Mouse (Mus musculus) testis, postnatal 14 days (tissue): Measurements from ENCODE around the gene Cytip.
A peak's percentile ranks its signal among the peaks of the same experiment; 100 is the strongest.
"Not testable (repeated sequence)": the region's sequence is repeated elsewhere in the genome, so short reads cannot be mapped to it uniquely, and the experiment has no call there.

Experiments used
- DNase-seq: peaks from one replicate; pipeline ENCODE4 v3.0.0; 2021; ENCODE audit warnings: low spot score

Cytip gene

GRCm38 (mm10) chr2:58161813-58162212, 33.5 kb downstream of the Cytip start:
- DNase-seq: no peak

GRCm38 (mm10) chr2:58160541-58161307, 34.6 kb downstream of the Cytip start:
- DNase-seq: no peak

- peak; percentile 76 for DNase-seq
Observed at GRCm38 (mm10) chr2:58159880-58160279, 35.5 kb downstream of the Cytip start.

DNA sequence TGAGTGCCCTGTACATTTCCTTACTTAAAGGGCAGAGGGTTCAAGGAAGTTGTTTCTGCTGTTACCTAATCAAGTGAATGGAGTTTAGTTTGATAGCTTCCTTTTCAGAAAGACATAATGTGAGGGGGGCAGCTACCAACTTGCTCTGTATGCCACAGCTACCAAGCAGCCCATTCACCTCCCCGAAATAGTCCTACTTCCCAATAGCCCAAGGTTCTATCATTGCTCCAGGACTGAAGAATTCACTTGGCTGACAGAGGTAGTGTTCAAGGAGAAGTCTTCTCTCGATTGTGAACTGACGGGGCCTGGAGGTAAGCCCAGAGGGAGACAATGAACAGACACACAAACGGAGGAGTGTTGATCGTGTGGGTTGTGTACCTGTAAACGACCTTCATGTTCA, 36.2 kb downstream of the Cytip start:
- no peak for DNase-seq

DNA sequence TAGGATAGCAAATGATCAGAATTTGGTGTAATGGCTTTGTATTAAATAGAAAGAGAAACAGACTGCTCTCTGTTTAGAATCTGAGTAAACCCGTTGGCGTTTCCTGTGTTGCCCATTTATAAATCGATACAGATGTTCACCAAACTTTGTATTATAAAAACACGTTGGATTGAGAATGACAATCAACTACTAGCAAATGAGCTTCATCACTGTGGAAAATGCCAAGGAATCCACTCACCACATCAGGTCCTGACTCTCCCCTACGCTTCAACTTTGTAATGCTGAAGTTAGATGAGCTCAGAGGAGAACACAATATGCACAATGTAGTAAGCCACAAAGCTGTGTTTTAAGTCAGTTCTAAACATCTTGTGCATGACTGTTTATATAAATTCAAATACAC, 36.8 kb downstream of the Cytip start:
- DNase-seq: no peak

GRCm38 (mm10) chr2:58158107-58158506, 37.2 kb downstream of the Cytip start:
- DNase-seq: no peak

DNA sequence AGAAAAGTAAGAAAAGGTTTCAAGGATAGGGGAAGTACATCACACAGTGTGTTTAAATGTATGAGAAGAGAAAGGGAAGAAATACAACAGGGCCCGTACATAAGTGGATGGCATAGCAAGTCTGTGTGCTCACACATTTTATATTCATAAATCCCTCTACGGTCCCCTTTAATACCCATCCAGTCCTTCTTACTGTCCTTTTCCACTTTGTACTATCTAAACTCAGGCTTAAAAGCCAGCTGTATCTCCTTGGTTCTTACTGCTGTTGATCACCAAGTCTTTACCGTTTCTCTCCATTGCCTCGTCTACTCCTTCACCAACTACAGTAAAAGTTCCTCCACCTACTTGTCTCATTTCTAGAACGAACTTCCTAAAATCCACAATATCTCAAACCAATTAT, 37.9 kb downstream of the Cytip start:
- DNase-seq: no peak

DNA sequence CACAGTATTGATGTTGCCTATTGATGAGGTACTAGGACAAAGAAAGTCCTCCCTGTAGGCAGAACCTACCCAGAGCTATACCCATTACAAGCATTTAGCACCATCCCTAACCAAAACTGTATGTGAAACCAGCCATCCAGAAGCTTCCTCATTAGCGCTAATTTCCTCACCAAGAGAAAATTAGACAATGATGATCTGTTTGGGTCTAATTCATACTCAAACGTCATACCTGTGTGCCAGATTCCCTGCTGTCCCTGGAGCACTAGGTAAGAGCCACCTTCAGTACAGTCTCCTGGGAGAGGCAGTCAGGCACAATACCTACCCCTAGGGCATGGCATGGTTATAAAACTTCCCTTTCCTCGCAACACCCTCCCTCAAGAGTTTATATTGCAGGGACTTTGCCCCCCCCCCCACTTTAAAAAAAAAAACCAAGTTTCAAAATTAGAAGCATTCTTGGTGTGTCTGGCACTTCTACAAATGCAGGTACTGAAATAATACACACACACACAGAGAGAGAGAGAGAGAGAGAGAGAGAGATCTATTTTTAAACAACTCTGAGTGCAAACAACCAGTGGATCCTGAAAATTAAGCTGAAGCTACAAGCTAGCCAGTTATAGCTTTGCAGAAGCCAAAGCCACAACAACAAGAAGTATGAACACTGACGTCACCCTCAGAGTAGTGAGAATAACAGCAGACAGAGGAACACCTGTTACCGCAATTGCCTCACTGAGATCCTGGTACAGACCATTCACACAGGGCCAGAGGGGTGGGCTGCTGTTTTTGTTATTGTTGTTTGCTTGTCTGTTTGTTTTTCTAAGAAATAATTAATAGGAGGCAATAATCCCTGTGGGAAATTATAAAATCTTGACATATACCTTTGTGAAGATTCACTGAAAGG, 38.6 kb downstream of the Cytip start:
- no peak for DNase-seq

- DNase-seq: peak; percentile 8
Observed at GRCm38 (mm10) chr2:58156108-58156415, 39.3 kb downstream of the Cytip start.

GRCm38 (mm10) chr2:58155271-58156107, 39.8 kb downstream of the Cytip start:
- no peak for DNase-seq

DNA sequence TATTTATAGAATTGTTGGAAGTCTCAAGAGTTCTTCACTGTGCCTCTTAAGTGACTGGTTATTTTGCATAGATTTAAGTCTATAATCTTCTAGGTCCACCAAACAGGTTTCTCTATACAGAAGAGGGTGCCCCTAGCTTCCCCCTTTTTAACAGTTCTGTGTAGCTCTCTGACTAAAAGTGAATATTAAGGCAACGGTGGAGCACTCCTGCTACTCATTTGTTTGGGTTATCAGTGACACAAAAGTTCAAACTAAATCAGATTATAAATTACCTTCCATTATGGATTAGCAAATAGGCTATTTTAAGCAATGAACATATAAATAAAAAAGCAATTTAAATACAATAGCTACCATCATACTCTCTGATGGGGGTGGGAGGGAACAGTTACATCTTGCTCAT, 40.8 kb downstream of the Cytip start:
- DNase-seq: no peak

DNA sequence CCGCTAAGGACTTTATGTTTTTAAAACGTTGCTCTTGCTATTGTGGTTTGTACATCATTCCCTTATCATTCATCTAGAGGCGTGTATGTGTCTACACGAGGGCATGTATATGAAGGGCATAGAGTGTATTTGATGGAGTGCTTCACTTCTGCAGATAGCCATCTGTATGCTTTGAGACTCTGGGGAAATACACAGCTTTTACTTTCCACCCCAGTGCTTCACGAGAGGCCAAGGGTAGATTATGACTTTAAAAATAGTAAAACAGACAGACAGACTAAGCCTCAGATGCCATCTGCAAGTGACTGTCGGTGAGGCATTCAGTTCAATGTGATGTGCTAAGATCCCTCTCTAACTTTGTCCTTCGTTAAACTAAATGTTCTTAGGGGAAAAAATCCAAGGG, 41.6 kb downstream of the Cytip start:
- no peak for DNase-seq

- no peak for DNase-seq
Observed at GRCm38 (mm10) chr2:58149983-58150405, 45.3 kb downstream of the Cytip start.

DNA sequence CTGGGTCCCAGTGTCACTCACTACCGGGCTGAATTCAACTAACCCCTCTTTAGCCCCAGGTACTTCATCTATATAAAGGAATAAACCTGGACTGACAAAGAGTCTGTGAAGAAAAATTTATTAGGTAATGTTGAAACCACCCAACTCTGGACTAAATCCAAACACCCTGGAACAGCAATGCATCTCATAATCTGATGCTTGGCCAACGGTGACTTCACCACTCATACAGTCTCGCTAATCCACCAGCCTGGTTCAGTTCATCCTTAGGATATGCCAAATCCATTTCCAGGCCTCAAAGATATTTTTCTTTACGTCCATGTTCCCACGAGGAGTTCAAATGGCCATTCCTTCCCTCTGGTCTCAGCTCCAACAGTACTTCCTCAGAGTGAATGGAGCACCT, 48.8 kb downstream of the Cytip start:
- no peak for DNase-seq

DNA sequence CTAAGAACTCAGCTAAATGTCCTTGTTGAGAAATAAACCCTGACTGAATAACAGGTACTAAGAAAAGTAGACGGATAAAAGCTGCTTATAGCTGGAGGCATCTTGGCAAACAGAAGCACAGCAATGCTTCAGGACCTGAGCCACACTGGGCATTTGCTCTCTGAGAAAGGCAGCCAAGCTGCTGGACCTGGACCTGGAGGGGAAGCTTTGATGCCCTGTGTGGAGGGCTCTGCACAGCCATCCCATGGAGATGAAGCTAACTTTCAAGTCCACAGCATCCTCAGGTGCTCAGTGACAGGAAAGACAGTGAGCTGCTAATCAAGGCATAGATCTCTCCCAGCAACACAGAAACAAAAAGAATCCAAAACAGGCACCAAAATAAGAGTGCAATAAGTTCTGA, 54.8 kb downstream of the Cytip start:
- no peak for DNase-seq

- no peak for DNase-seq
Observed at GRCm38 (mm10) chr2:58138611-58139010, 56.7 kb downstream of the Cytip start.

DNA sequence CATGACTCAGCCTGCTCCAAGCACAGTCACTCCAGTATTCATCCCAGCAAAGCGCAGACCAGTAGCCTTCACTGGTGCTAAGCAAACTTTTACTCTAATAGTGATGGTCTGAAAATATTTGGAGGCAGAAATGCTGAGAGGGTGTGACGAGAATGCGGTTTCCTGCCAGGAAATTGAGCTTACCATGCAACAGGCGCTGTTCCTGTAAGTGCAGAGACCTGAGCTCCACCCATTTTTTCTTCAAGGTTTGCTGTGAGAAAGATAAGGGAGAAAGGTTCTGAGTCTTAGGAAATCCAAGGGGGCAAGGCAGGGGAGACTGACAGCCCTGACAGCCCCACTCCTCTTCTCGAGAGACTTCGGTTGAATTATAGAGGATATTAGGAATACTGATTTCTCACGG, 57.7 kb downstream of the Cytip start:
- DNase-seq: no peak

- DNase-seq: no peak
Observed at GRCm38 (mm10) chr2:58136526-58136925, 58.8 kb downstream of the Cytip start.

- no peak for DNase-seq
Observed at GRCm38 (mm10) chr2:58135061-58135463, 60.3 kb downstream of the Cytip start.

DNA sequence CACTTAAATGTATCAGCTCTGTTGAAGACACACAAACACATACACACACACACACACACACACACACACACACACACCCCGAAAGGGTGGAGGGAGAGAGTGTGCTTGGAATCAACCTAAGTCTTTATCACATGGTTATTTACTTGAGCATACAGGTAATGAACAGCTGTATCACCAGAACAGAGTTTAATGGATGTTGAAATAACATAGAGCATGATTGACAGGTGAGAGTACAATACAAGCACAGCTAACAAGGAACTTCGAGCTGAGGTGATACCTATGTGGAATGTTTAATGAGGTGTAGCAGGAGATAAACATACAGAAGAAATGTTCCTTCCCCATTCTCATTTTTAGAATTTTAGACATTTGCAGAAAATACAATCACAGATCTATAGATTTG, 62.7 kb downstream of the Cytip start:
- DNase-seq: no peak

DNA sequence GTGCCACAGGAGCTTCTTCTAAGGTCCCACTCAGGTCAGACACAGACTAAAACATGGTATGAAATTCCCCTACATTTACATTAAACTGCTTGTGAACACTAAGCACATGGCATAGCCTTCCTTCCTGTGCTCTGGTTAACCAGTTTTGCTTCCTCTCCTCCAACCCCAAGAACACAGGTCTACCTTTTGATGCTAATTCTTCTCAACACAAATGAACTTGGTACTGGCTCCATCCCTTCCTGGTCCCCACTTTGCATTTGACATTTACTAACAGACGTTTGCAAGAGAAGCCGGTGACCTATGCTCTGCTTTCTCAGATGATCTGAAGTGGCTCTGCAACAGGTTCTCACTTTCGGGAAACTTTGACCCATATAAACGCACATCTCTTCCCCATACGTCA, 65.4 kb downstream of the Cytip start:
- DNase-seq: no peak

GRCm38 (mm10) chr2:58111105-58111504, 84.2 kb downstream of the Cytip start:
- no peak for DNase-seq

DNA sequence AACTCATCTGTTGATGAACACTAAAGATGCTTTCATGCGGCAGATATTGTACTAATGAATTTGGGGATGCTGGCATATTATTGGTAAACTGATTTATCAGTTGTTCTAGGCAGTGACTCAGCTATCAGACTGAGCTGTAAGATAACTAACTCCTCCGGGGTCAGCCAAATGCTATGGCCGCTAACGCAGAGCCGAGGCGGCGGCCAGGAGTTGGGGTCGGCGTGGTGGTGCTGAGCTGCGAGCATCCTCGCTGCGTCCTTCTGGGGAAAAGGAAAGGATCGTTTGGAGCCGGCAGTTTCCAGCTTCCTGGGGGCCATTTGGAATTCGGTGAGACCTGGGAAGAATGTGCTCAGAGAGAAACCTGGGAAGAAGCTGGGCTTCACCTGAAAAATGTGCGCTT, 87.4 kb downstream of the Cytip start:
- DNase-seq: not testable (repeated sequence)
